Mouse (Mus musculus) ES-E14 (cell line): ENCODE results near the gene Ppp1r2.

ENCODE experiments used
- HCFC1 ChIP-seq: IDR thresholded peaks from 2 replicates; pipeline ENCODE4 v1.6.1; 2012; ENCODE audit warnings: low read length, inconsistent platforms, borderline replicate concordance; ENCODE audit not compliant: insufficient read depth
- MAFK ChIP-seq: IDR thresholded peaks from 2 replicates; pipeline ENCODE4 v1.6.1; 2014; ENCODE audit warnings: mild to moderate bottlenecking, low read depth, low read length, inconsistent platforms; ENCODE audit not compliant: insufficient read depth
- ZC3H11A ChIP-seq: IDR thresholded peaks from 2 replicates; pipeline ENCODE4 v1.6.1; 2012; ENCODE audit warnings: low read depth, mild to moderate bottlenecking, inconsistent platforms, low read length, borderline replicate concordance
- ZNF384 ChIP-seq: IDR thresholded peaks from 2 replicates; pipeline ENCODE4 v1.6.1; 2012; ENCODE audit warnings: low read depth, low read length, inconsistent platforms

DNA sequence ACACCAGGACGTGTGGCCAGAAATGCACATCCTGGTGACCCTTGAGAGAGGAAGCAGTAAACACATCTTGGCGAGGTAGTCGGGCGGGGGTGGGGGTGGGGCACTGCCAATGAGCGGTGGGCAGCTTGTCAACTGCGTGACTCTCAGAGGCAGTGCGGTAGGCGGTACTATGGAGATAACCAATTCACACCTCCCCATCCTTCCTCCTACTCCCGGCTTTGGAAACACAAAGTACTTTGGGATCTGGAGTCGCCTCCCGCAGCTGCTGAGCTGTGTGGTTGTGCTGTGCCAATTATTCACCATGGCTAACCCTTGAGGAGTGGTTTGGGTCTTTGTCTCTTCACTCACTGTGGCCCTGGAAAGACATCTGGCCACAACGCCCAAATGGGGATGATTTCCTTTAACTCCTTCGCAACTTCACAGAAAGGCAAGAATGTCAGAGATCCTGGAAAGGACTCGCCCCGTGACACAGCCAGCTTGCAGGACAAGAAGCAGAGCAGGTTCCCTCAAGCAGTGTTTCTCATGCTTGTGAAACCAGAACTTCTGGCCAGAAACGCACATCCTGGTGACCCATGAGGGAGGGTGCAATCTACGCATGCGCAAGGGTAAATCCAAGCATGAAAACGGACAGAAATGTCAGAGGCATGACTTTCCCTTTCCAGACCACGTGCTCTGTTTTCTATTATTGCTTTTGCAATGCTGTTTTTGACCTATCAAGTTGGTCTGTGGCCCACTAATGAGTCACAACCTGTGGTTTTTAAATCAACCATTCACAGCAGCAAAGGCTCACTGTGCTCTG, 41.3 kb downstream of the Ppp1r2 start:
- TF ChIP-seq ZC3H11A (no peak), HCFC1 (no peak), MAFK (no peak), ZNF384 (no peak)
